Comparison of ENCODE assay signal across 8 mouse cellular contexts in the genomic region with DNA sequence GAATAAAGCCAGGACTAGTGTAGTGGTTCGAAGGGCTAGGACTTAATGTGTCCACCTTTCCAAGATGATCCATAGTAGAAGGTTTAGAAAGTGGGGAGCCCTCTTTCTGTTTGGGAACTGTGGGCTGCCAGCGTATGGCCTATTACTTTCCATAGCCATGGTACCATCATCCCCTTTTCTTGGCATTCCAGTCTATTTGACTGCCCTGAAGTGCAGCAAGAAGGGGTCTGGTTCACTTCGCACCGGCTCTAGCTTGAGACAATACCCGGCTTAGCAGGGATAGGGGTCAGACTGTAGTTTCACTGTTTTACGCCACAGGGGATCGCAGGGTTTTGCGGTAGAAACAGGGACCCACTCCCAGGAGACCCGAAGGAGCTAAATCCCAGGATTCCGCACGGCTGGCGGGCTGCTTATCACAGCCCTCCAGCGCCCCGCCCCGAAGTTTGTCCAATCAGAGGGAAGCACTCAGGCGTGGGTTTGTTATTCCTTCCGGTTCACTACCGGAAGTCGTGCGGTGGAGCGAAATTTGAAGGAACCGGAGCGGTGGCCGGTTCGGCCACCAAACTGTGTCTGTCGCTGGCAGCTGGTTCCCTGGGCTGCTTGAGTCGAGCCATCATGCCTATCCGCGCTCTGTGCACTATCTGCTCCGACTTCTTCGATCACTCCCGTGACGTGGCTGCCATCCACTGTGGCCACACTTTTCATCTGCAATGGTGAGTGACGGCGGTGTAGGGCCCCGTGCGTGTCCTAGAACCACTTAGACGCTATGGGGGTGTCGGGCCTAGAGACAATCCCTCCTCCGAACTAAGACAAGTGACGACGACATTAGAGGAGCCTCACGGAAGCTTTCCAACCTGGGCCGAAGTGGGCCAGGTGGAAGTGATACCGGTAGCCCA. TPM values are rescaled to one million over a fixed set of nuclear protein-coding genes. Genes with fewer than 3 reads are reported as not detected.
A peak's percentile ranks its signal among the peaks of the same experiment; 100 is the strongest.
DNase-seq lines count a peak whose midpoint lies in the region; ATAC-seq and TF ChIP-seq lines count a peak whose summit lies in the region.

No protein-coding gene starts in this region.

- H3K36me3 ChIP-seq in hindbrain, embryonic 10.5 days: peaks cover 36% of the 10 kb centered on the region
- H3K36me3 ChIP-seq in lung, embryonic 15.5 days: no peaks in the 10 kb centered on the region

- peak overlapping the region; percentile 63 for H3K9ac ChIP-seq in lung, embryonic 15.5 days

- ATAC-seq in frontal cortex, adult (ENCODE audit: low TSS enrichment): peak; percentile 96
- ATAC-seq in lung, embryonic 15.5 days (ENCODE audit: borderline replicate concordance, extremely low read depth, low FRiP score, low TSS enrichment): peak; percentile 94; the same call in 1 of the 2 replicates

- H3K4me1 ChIP-seq in hindbrain, embryonic 10.5 days (replicated peaks): peaks cover 26% of the 10 kb centered on the region
- H3K4me1 ChIP-seq in lung, embryonic 15.5 days: peaks cover 23% of the 10 kb centered on the region
- H3K4me1 ChIP-seq in olfactory bulb, adult 2 months (ENCODE audit: control insufficient read depth, insufficient read depth, low read length): peaks cover 5% of the 10 kb centered on the region

- no peaks in the 10 kb centered on the region for H3K9me3 ChIP-seq in hindbrain, embryonic 10.5 days
- H3K9me3 ChIP-seq in lung, embryonic 15.5 days: no peaks in the 10 kb centered on the region

- WGBS in hindbrain, embryonic 10.5 days: 13% methylated on average over 45 of the region's 45 CpGs
- WGBS in lung, embryonic 15.5 days: 11% methylated on average over 45 of the region's 45 CpGs
- 19% methylated on average over 45 of the region's 45 CpGs for WGBS in olfactory bulb, adult 2 months

- no peaks in the 10 kb centered on the region for H3K27me3 ChIP-seq in hindbrain, embryonic 10.5 days (ENCODE audit: insufficient read depth, poor library complexity, severe bottlenecking)
- H3K27me3 ChIP-seq in lung, embryonic 15.5 days: no peaks in the 10 kb centered on the region

- peak overlapping the region; percentile 91 for H3K27ac ChIP-seq in hindbrain, embryonic 10.5 days
- peak overlapping the region; percentile 73 for H3K27ac ChIP-seq in lung, embryonic 15.5 days
- H3K27ac ChIP-seq in olfactory bulb, adult 2 months (ENCODE audit: insufficient read depth, low read depth, low read length): peak overlapping the region; percentile 77

- H3K4me3 ChIP-seq in hindbrain, embryonic 10.5 days: peak overlapping the region; percentile 86
- peak overlapping the region; percentile 68 for H3K4me3 ChIP-seq in lung, embryonic 15.5 days
- H3K4me3 ChIP-seq in olfactory bulb, adult 2 months (ENCODE audit: insufficient read depth, low read depth, low read length): peak overlapping the region; percentile 57

- 0 out of 2 replicates have a peak, but pooled peaks have one; percentile 14 for TF ChIP-seq CTCF in olfactory bulb, adult 2 months (IDR thresholded peaks at IDR 0.05; ENCODE audit: insufficient read depth, low read depth, low read length)

- peak; percentile 91 for DNase-seq in MN1 (ENCODE audit: low spot score)
- peak; percentile 90 for DNase-seq in cerebellum, adult 9-10 months
- DNase-seq in hindbrain, embryonic 10.5 days (ENCODE audit: low spot score): peak; percentile 93
- peak; percentile 77 for DNase-seq in layer of hippocampus, adult 9-10 months (ENCODE audit: low spot score)
- DNase-seq in thymus, adult 18-20 months: peak; percentile 73 to 80

- H3K4me2 ChIP-seq in lung, embryonic 15.5 days: peak overlapping the region; percentile 73

- peak; percentile 53; the same call in 1 of the 2 replicates for TF ChIP-seq POLR2A in olfactory bulb, adult 2 months (IDR thresholded peaks at IDR 0.05; ENCODE audit: insufficient read depth, low read depth, low read length)

RNA-seq across cellular contexts. Expression of gene Traip, which starts 0.8 kb away (rescaled TPM):
- 24.3 and 35.3 TPM in 2 replicates for polyA plus RNA-seq in hindbrain, embryonic 10.5 days (2016; fragmentation: Nextera tagmentation; extraction: Ambion mirVana)
- 26.8 and 31.5 TPM in 2 replicates for polyA plus RNA-seq in lung, embryonic 15.5 days (2015; fragmentation: Nextera tagmentation; extraction: Ambion mirVana)
- polyA plus RNA-seq in olfactory bulb, adult 2 months (2012; ENCODE audit: insufficient read depth, insufficient read length, low replicate concordance, missing spikeins): not detected in 2 replicates

RNA-seq across cellular contexts. Expression of gene Camkv, which starts 15.2 kb away (rescaled TPM):
- 13.0 and 13.1 TPM in 2 replicates for polyA plus RNA-seq in hindbrain, embryonic 10.5 days (2016; fragmentation: Nextera tagmentation; extraction: Ambion mirVana)
- polyA plus RNA-seq in lung, embryonic 15.5 days (2015; fragmentation: Nextera tagmentation; extraction: Ambion mirVana): 2.8 and 3.1 TPM in 2 replicates
- polyA plus RNA-seq in olfactory bulb, adult 2 months (2012; ENCODE audit: insufficient read depth, insufficient read length, low replicate concordance, missing spikeins): not detected in 2 replicates

RNA-seq across cellular contexts. Expression of gene Actl11, which starts 22.4 kb away (rescaled TPM):
- not detected in 2 replicates for polyA plus RNA-seq in hindbrain, embryonic 10.5 days (2016; fragmentation: Nextera tagmentation; extraction: Ambion mirVana)
- not detected in 2 replicates for polyA plus RNA-seq in lung, embryonic 15.5 days (2015; fragmentation: Nextera tagmentation; extraction: Ambion mirVana)
- not detected in 2 replicates for polyA plus RNA-seq in olfactory bulb, adult 2 months (2012; ENCODE audit: insufficient read depth, insufficient read length, low replicate concordance, missing spikeins)

RNA-seq across cellular contexts. Expression of gene Uba7, which starts 24.6 kb away (rescaled TPM):
- 8.5 and 9.6 TPM in 2 replicates for polyA plus RNA-seq in hindbrain, embryonic 10.5 days (2016; fragmentation: Nextera tagmentation; extraction: Ambion mirVana)
- polyA plus RNA-seq in lung, embryonic 15.5 days (2015; fragmentation: Nextera tagmentation; extraction: Ambion mirVana): 22.3 and 22.8 TPM in 2 replicates
- not detected in 2 replicates for polyA plus RNA-seq in olfactory bulb, adult 2 months (2012; ENCODE audit: insufficient read depth, insufficient read length, low replicate concordance, missing spikeins)

RNA-seq across cellular contexts. Expression of gene Gm20661, which starts 32.1 kb away (rescaled TPM):
- 1.5 and 1.8 TPM in 2 replicates for polyA plus RNA-seq in hindbrain, embryonic 10.5 days (2016; fragmentation: Nextera tagmentation; extraction: Ambion mirVana)
- 3.5 and 3.6 TPM in 2 replicates for polyA plus RNA-seq in lung, embryonic 15.5 days (2015; fragmentation: Nextera tagmentation; extraction: Ambion mirVana)
- not detected in 2 replicates for polyA plus RNA-seq in olfactory bulb, adult 2 months (2012; ENCODE audit: insufficient read depth, insufficient read length, low replicate concordance, missing spikeins)

Comparison
In these comparisons a context has a peak if more than half of its experiments do, and no peak if none do; other contexts are left out.
1. Peak in every context shown above with its lines: DNase-seq, ATAC-seq, H3K4me3 ChIP-seq and H3K27ac ChIP-seq.
2. RNA of gene Traip, which starts 0.8 kb away (polyA plus RNA-seq): 26.8 to 31.5 TPM in lung, embryonic 15.5 days and 24.3 to 35.3 TPM in hindbrain, embryonic 10.5 days; not detected in olfactory bulb, adult 2 months; every median in the first group is over 10 times any median in the second.